ENCODE assay signal across 20 mouse cellular contexts in the genomic region with DNA sequence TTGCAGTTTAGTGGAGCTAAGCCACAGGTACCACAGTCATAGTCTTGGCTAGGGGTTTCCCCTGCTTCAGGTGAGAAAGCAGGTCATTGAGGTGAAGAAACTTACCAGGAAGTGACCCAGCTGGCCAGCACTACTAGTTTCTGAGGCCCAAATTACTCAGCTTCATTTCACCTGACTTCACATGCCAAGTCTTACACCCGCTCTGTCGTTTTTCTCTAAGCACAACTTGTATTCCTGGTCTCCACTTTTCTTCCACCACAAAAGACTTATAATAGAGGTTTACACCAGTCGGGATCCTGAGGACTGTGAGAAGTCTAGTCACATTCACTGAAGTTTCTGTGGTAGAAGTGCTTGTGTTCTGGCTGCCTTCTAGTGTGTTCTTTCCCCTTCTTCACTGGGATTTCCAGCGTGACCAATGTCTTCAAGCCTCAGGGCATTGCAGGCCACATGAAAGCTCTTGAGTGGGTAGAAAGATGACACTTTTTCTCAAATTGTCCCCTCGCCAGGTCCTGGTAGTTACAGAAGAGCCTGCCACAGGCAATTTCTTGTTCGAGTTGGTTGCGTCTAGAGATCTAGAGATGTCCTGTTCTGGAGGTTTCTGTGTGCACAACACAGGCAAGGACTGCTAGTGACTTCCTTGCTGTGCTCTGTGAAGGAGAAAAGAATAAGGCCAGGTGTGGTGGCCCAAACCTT. TPM values are rescaled to one million over a fixed set of nuclear protein-coding genes. Genes with fewer than 3 reads are reported as not detected.
DNase-seq lines count a peak whose midpoint lies in the region; TF ChIP-seq lines count a peak whose summit lies in the region.
"Had no signal": no experiment of that assay in that cellular context is flagged by ENCODE, and none has a peak within 500 bp of the region (broad histone marks: within the 10 kb centered on the region; RNA-seq: fewer than 3 reads in every experiment).

No protein-coding gene starts in this region.

- in situ Hi-C loops in CH12.LX (cut with MboI; ENCODE audit: low pct_ligation_motif_present, low pct_unique_long_range_greater_than_20kb, low sequenced_read_pairs), result loop anchor here (10.0 kb wide), 1 partner anchor 123 kb away; no protein-coding TSS in a partner anchor

- H3K79me2 ChIP-seq in heart, adult 2 months (replicated peaks; ENCODE audit: control insufficient read depth, insufficient read depth, low read length), result no peaks in the 10 kb centered on the region
- no peaks in the 10 kb centered on the region for H3K79me2 ChIP-seq in CH12.LX (replicated peaks; ENCODE audit: control insufficient read depth, extremely low read depth, insufficient read depth, poor library complexity, severe bottlenecking)

- intact Hi-C loops in heart, adult 2 months (cut with DNase I), result loop anchor here (5.0 kb wide), 1 partner anchor 86 kb away; no protein-coding TSS in a partner anchor

- peak overlapping the region; percentile 80; the same call in 1 of the 2 replicates for H3K4me2 ChIP-seq in CH12.LX (ENCODE audit: insufficient read depth, low read depth, poor library complexity, severe bottlenecking)
- H3K4me2 ChIP-seq: embryonic facial prominence, embryonic 12.5 days; forebrain, embryonic 13.5 days; heart, embryonic 13.5 days; hindbrain, embryonic 14.5 days; intestine, embryonic 15.5 days had no signal

- no peak; the same call in none of the 2 replicates for TF ChIP-seq RAD21 in CH12.LX (IDR thresholded peaks at IDR 0.05; ENCODE audit: low read depth, low read length)

- no peak for TF ChIP-seq CTCF in heart, adult 2 months (IDR thresholded peaks at IDR 0.05)
- no peak; a peak in 1 of 4 replicates for TF ChIP-seq CTCF in CH12.LX (conservative IDR thresholded peaks at IDR 0.05 in 1 of 2, IDR thresholded peaks at IDR 0.05 in 1 of 2; ENCODE audit: low read depth in 2 of 2, low read length in 2 of 2)

- no peak for DNase-seq in heart, adult 2 months
- DNase-seq in heart, adult 8-10 months (ENCODE audit: low spot score), result no peak
- peak; percentile 14 for DNase-seq in kidney, adult 18-20 months
- DNase-seq in kidney, postnatal 10 days, result no peak
- no peak for DNase-seq in CH12.LX (ENCODE audit: extremely low read depth)
- peak; percentile 92 for DNase-seq in fat pad, adult 2 months (ENCODE audit: extremely low read depth, low read depth, low spot score)
- no peak for DNase-seq in cerebellum, adult 18-20 months
- no peak for DNase-seq in spleen, adult 12 weeks (ENCODE audit: low spot score)
- DNase-seq: adrenal gland, adult 2 months; adrenal gland, postnatal 25 days; cerebellum, adult 8-10 months; cerebellum, postnatal 14 days; gastrocnemius, postnatal 36 days had no signal

- H3K27me3 ChIP-seq in heart, adult 2 months (ENCODE audit: control insufficient read depth, insufficient read depth, low read length), result no peaks in the 10 kb centered on the region
- H3K27me3 ChIP-seq in CH12.LX (replicated peaks), result no peaks in the 10 kb centered on the region
- H3K27me3 ChIP-seq: heart, embryonic 13.5 days; intestine, embryonic 15.5 days; Patski had no signal

- WGBS in heart, adult 2 months, result 83% methylated on average over 7 of the region's 7 CpGs

- no peaks in the 10 kb centered on the region for H3K9me3 ChIP-seq in CH12.LX (replicated peaks; ENCODE audit: low read length)
- H3K9me3 ChIP-seq: embryonic facial prominence, embryonic 12.5 days; forebrain, embryonic 13.5 days; heart, embryonic 13.5 days; hindbrain, embryonic 10.5 days; intestine, embryonic 15.5 days had no signal

- no peak overlapping the region for H3K9ac ChIP-seq in heart, adult 2 months (ENCODE audit: low read depth, low read length)
- peak overlapping the region; percentile 23; the same call in 1 of the 2 replicates for H3K9ac ChIP-seq in CH12.LX (ENCODE audit: insufficient read depth, low read depth)
- H3K9ac ChIP-seq: embryonic facial prominence, embryonic 12.5 days; forebrain, embryonic 13.5 days; heart, embryonic 13.5 days; hindbrain, embryonic 14.5 days; intestine, embryonic 15.5 days had no signal

- H3K4me3 ChIP-seq in heart, adult 2 months, result no peak overlapping the region
- H3K4me3 ChIP-seq in CH12.LX (replicated peaks in 1 of 3; ENCODE audit: low read depth in 2 of 3, low read length in 2 of 3, poor library complexity in 1 of 3), result no peak overlapping the region
- H3K4me3 ChIP-seq: embryonic facial prominence, embryonic 12.5 days; forebrain, embryonic 13.5 days; heart, embryonic 13.5 days; hindbrain, embryonic 10.5 days; intestine, embryonic 15.5 days had no signal

- peaks cover 7% of the 10 kb centered on the region for H3K36me3 ChIP-seq in heart, adult 2 months (ENCODE audit: control insufficient read depth, insufficient read depth, low read length)
- H3K36me3 ChIP-seq in CH12.LX (replicated peaks in 1 of 2; ENCODE audit: control insufficient read depth in 1 of 2, insufficient read depth in 1 of 2, low read length in 1 of 2), result peaks cover 0 to 9% of the 10 kb centered on the region in 2 experiments
- H3K36me3 ChIP-seq: embryonic facial prominence, embryonic 12.5 days; heart, embryonic 13.5 days; hindbrain, embryonic 10.5 days; intestine, embryonic 15.5 days had no signal

- peaks cover 24% of the 10 kb centered on the region for H3K4me1 ChIP-seq in heart, adult 2 months (ENCODE audit: control insufficient read depth, insufficient read depth, low read length)
- peaks cover 22 to 79% of the 10 kb centered on the region in 2 experiments for H3K4me1 ChIP-seq in CH12.LX (ENCODE audit: control insufficient read depth in 1 of 2, insufficient read depth in 2 of 2)
- H3K4me1 ChIP-seq: embryonic facial prominence, embryonic 12.5 days; intestine, embryonic 15.5 days had no signal

- no peak for TF ChIP-seq POLR2A in heart, adult 2 months (IDR thresholded peaks at IDR 0.05; ENCODE audit: insufficient read depth, low read depth, low read length)
- TF ChIP-seq POLR2A in CH12.LX (IDR thresholded peaks at IDR 0.05; ENCODE audit: low read depth, low read length), result no peak; the same call in 1 of the 2 replicates

- TF ChIP-seq EP300 in heart, adult 2 months (IDR thresholded peaks at IDR 0.05; ENCODE audit: insufficient read depth, low read depth, low read length), result no peak
- TF ChIP-seq EP300 in CH12.LX (IDR thresholded peaks at IDR 0.05; ENCODE audit: low read length), result peak; percentile 78

- dilution Hi-C loops in CH12.LX (cut with MboI; ENCODE audit: extremely low pct_ligation_motif_present, extremely low pct_unique_long_range_greater_than_20kb, low sequenced_read_pairs), result no loop called here

- peak overlapping the region; percentile 88 for H3K27ac ChIP-seq in heart, adult 2 months
- peak overlapping the region; percentile 100 for H3K27ac ChIP-seq in CH12.LX (ENCODE audit: insufficient read depth, low read depth)
- H3K27ac ChIP-seq: embryonic facial prominence, embryonic 12.5 days; forebrain, embryonic 13.5 days; heart, embryonic 13.5 days; hindbrain, embryonic 10.5 days; hindbrain, embryonic 14.5 days; intestine, embryonic 15.5 days had no signal

TF ChIP-seq in CH12.LX, 34 proteins besides CTCF, POLR2A, EP300 and RAD21 (continues in another document):
- TF ChIP-seq JUND (conservative IDR thresholded peaks at IDR 0.05; ENCODE audit: low read depth, low read length), result peak; percentile 55; the same call in 1 of the 2 replicates
- peak; percentile 57 for TF ChIP-seq SIN3A (IDR thresholded peaks at IDR 0.05; ENCODE audit: low read length)
- peak; percentile 19; the same call in 1 of the 2 replicates for TF ChIP-seq MXI1 (IDR thresholded peaks at IDR 0.05; ENCODE audit: low read depth, low read length)
- TF ChIP-seq JUN (IDR thresholded peaks at IDR 0.05; ENCODE audit: insufficient read depth, low read depth, low read length), result peak; percentile 28; the same call in 1 of the 2 replicates
- peak; percentile 75 for TF ChIP-seq ELF1 (IDR thresholded peaks at IDR 0.05; ENCODE audit: low read depth, low read length)
- TF ChIP-seq MAX (IDR thresholded peaks at IDR 0.05; ENCODE audit: low read length), result no peak
- TF ChIP-seq MEF2A (IDR thresholded peaks at IDR 0.05; ENCODE audit: borderline replicate concordance, low read depth, low read length), result peak; percentile 67
- peak; percentile 79 for TF ChIP-seq ETS1 (conservative IDR thresholded peaks at IDR 0.05; ENCODE audit: low read depth, low read length)
- TF ChIP-seq RCOR1 (conservative IDR thresholded peaks at IDR 0.05; ENCODE audit: low read depth, low read length), result no peak
- TF ChIP-seq GABPA (IDR thresholded peaks at IDR 0.05; ENCODE audit: insufficient replicate concordance, low read depth, low read length), result no peak
- no peak for TF ChIP-seq NELFE (IDR thresholded peaks at IDR 0.05; ENCODE audit: low read depth, low read length)
- no peak for TF ChIP-seq UBTF (IDR thresholded peaks at IDR 0.05; ENCODE audit: low read depth, low read length)
- peak; percentile 85 for TF ChIP-seq BHLHE40 (IDR thresholded peaks at IDR 0.05; ENCODE audit: low read depth, low read length)
- TF ChIP-seq USF1 (IDR thresholded peaks at IDR 0.05; ENCODE audit: low read depth, low read length), result no peak
- 0 out of 2 replicates have a peak, but pooled peaks have one; percentile 2 for TF ChIP-seq KAT2A (IDR thresholded peaks at IDR 0.05; ENCODE audit: insufficient replicate concordance, low read length)
- 0 out of 2 replicates have a peak, but pooled peaks have one; percentile 17 for TF ChIP-seq MYC (IDR thresholded peaks at IDR 0.05; ENCODE audit: low read depth, low read length)
- TF ChIP-seq SMC3 (IDR thresholded peaks at IDR 0.05; ENCODE audit: low read depth, low read length), result no peak
- no peak for TF ChIP-seq USF2 (conservative IDR thresholded peaks at IDR 0.05; ENCODE audit: low read depth, low read length)
- TF ChIP-seq ZMIZ1 (IDR thresholded peaks at IDR 0.05; ENCODE audit: low read depth, low read length), result 0 out of 2 replicates have a peak, but pooled peaks have one; percentile 5
- TF ChIP-seq MAZ (IDR thresholded peaks at IDR 0.05; ENCODE audit: low read depth, low read length), result 0 out of 2 replicates have a peak, but pooled peaks have one; percentile 15
- no peak for TF ChIP-seq PAX5 (IDR thresholded peaks at IDR 0.05; ENCODE audit: low read length)
- TF ChIP-seq ZNF384 (IDR thresholded peaks at IDR 0.05; ENCODE audit: low read depth, low read length), result no peak
- no peak for TF ChIP-seq ZKSCAN1 (IDR thresholded peaks at IDR 0.05; ENCODE audit: borderline replicate concordance, low read depth, low read length)
- no peak for TF ChIP-seq ZC3H11A (IDR thresholded peaks at IDR 0.05; ENCODE audit: low read depth, low read length)
- TF ChIP-seq IRF4 (IDR thresholded peaks at IDR 0.05; ENCODE audit: low read depth, low read length), result peak; percentile 4; the same call in 1 of the 2 replicates

RNA-seq across cellular contexts. Expression of a gene that starts 6.0 kb away (rescaled TPM):
- total RNA-seq in heart, adult 2 months (2021), result 100 to 1,000 TPM in 1 of 2 experiments, 10 to 100 TPM in 1; 88.7 to 102 TPM
- 146 and 188 TPM in 2 replicates for polyA plus RNA-seq in heart, adult 2 months (2012; rRNA removed)
- total RNA-seq in heart, adult 8-10 months (2022), result 100 to 1,000 TPM in 2 of 4 experiments, 10 to 100 TPM in 2; 74.8 to 134 (median 102) TPM
- total RNA-seq in CH12.LX (2012; rRNA removed), result 81.1 and 95.6 TPM in 2 replicates
- 57.7 and 60.8 TPM in 2 replicates for total RNA-seq in CH12.LX (2014; rRNA removed)
- polyA plus RNA-seq in CH12.LX (2012; ENCODE audit: insufficient read length, low read depth), result 66.6 and 76.5 TPM in 2 replicates

Comparison
In these comparisons a context has a peak if more than half of its experiments do, and no peak if none do; other contexts are left out.
1. DNase-seq: peak in kidney, adult 18-20 months (single experiment) and fat pad, adult 2 months (single experiment); none in heart, adult 2 months (0 of 2), heart, adult 8-10 months (single experiment), kidney, postnatal 10 days (single experiment), CH12.LX (single experiment), cerebellum, adult 18-20 months (0 of 2) and spleen, adult 12 weeks (single experiment).